Mouse (Mus musculus): ENCODE results near the gene Slit3.

- TF ChIP-seq GATA1 (IDR thresholded peaks at IDR 0.05; ENCODE audit: low read length) (no peak), TAL1 (IDR thresholded peaks at IDR 0.05; ENCODE audit: low read length) (no peak)
Measured at GRCm38 (mm10) chr11:35337927-35338819, 217.1 kb downstream of the Slit3 start.
